Mouse (Mus musculus) E14TG2a.4 (cell line): ENCODE measurements around the gene Aars2.

Experiments
- H3K27me3 ChIP-seq: 2 replicates; pipeline ENCODE4 v1.6.1; 2014; ENCODE audit warnings: low read length, control low read depth; ENCODE audit not compliant: insufficient read depth
- H3K36me3 ChIP-seq: 2 replicates; pipeline ENCODE4 v1.6.1; 2014; ENCODE audit warnings: low read length, control low read depth; ENCODE audit not compliant: insufficient read depth
- H3K4me1 ChIP-seq: replicated peaks from 2 replicates; pipeline ENCODE4 v1.6.1; 2014; ENCODE audit warnings: low read depth, low read length, control low read depth
- H3K4me3 ChIP-seq: replicated peaks from 2 replicates; pipeline ENCODE4 v1.5.1; 2014; ENCODE audit warnings: mild to moderate bottlenecking, low read length
- H3K9me3 ChIP-seq: 2 replicates; pipeline ENCODE4 v1.6.1; 2014; ENCODE audit warnings: low read length, control low read depth
- CTCF ChIP-seq: conservative IDR thresholded peaks from 2 replicates; pipeline ENCODE4 v1.5.1; 2014; ENCODE audit warnings: low read length
- NANOG ChIP-seq: IDR thresholded peaks from 2 replicates; pipeline ENCODE4 v1.6.1; 2014; ENCODE audit warnings: borderline replicate concordance, low read length, mixed read lengths
- POU5F1 ChIP-seq: IDR thresholded peaks from 2 replicates; pipeline ENCODE4 v1.6.1; 2014; ENCODE audit warnings: low read length, borderline replicate concordance

Gene Aars2

GRCm38 (mm10) chr17:45539664-45540063 is 33.0 kb downstream of the Aars2 start:
- Histone ChIP-seq H3K4me3 (peak overlapping the region; percentile 66), H3K9me3 (no peaks in the 10 kb centered on the region), H3K4me1 (peaks cover 50% of the 10 kb centered on the region), H3K27me3 (peaks cover 89% of the 10 kb centered on the region), H3K36me3 (no peaks in the 10 kb centered on the region)
- TF ChIP-seq CTCF (no peak), POU5F1 (no peak), NANOG (no peak)

GRCm38 (mm10) chr17:45542129-45542528 is 35.5 kb downstream of the Aars2 start:
- TF ChIP-seq NANOG (no peak), POU5F1 (no peak)
- peaks cover 91% of the 10 kb centered on the region for H3K27me3 ChIP-seq
- no peaks in the 10 kb centered on the region for H3K36me3 ChIP-seq
- no peaks in the 10 kb centered on the region for H3K9me3 ChIP-seq
- no peak overlapping the region for H3K4me3 ChIP-seq
- peaks cover 55% of the 10 kb centered on the region for H3K4me1 ChIP-seq

GRCm38 (mm10) chr17:45542705-45543104 is 36.1 kb downstream of the Aars2 start:
- peaks cover 91% of the 10 kb centered on the region for H3K27me3 ChIP-seq
- TF ChIP-seq NANOG: no peak
- TF ChIP-seq CTCF: no peak
- TF ChIP-seq POU5F1: no peak
- H3K9me3 ChIP-seq: no peaks in the 10 kb centered on the region
- H3K4me3 ChIP-seq: no peak overlapping the region
- H3K36me3 ChIP-seq: no peaks in the 10 kb centered on the region
- peaks cover 56% of the 10 kb centered on the region for H3K4me1 ChIP-seq

- Histone ChIP-seq H3K4me3 (peak overlapping the region; percentile 75), H3K27me3 (peaks cover 92% of the 10 kb centered on the region), H3K36me3 (no peaks in the 10 kb centered on the region), H3K4me1 (peaks cover 56% of the 10 kb centered on the region), H3K9me3 (no peaks in the 10 kb centered on the region)
- TF ChIP-seq NANOG: no peak
- no peak for TF ChIP-seq POU5F1
- TF ChIP-seq CTCF: no peak
Observed at GRCm38 (mm10) chr17:45543115-45543514, 36.5 kb downstream of the Aars2 start.

- H3K4me3 ChIP-seq: peak overlapping the region; percentile 75
- peaks cover 58% of the 10 kb centered on the region for H3K4me1 ChIP-seq
- TF ChIP-seq POU5F1 (no peak), NANOG (no peak), CTCF (no peak)
- no peaks in the 10 kb centered on the region for H3K36me3 ChIP-seq
- no peaks in the 10 kb centered on the region for H3K9me3 ChIP-seq
- H3K27me3 ChIP-seq: peaks cover 84% of the 10 kb centered on the region
Observed at GRCm38 (mm10) chr17:45544001-45544872, 37.6 kb downstream of the Aars2 start.

- Histone ChIP-seq H3K4me3 (peak overlapping the region; percentile 75), H3K9me3 (no peaks in the 10 kb centered on the region), H3K27me3 (peaks cover 78% of the 10 kb centered on the region), H3K36me3 (no peaks in the 10 kb centered on the region), H3K4me1 (peaks cover 54% of the 10 kb centered on the region)
- TF ChIP-seq NANOG (no peak), POU5F1 (no peak), CTCF (no peak)
Observed at GRCm38 (mm10) chr17:45544873-45545277, 38.2 kb downstream of the Aars2 start.

- TF ChIP-seq NANOG (no peak), CTCF (no peak)
- H3K36me3 ChIP-seq: no peaks in the 10 kb centered on the region
- no peaks in the 10 kb centered on the region for H3K9me3 ChIP-seq
- peaks cover 54% of the 10 kb centered on the region for H3K4me1 ChIP-seq
- H3K27me3 ChIP-seq: peaks cover 77% of the 10 kb centered on the region
- H3K4me3 ChIP-seq: peak overlapping the region; percentile 75
Observed at GRCm38 (mm10) chr17:45545278-45545961, 38.8 kb downstream of the Aars2 start.

- TF ChIP-seq POU5F1 (no peak), NANOG (no peak), CTCF (no peak)
- Histone ChIP-seq H3K36me3 (no peaks in the 10 kb centered on the region), H3K4me3 (no peak overlapping the region), H3K4me1 (peaks cover 69% of the 10 kb centered on the region), H3K9me3 (no peaks in the 10 kb centered on the region), H3K27me3 (peaks cover 64% of the 10 kb centered on the region)
Observed at GRCm38 (mm10) chr17:45546941-45547340, 40.3 kb downstream of the Aars2 start.
